Mouse (Mus musculus) hindbrain, embryonic 11.5 days (tissue): ENCODE data around the gene Baiap2l2. TPM values are rescaled to one million over a fixed set of nuclear protein-coding genes. Genes with fewer than 3 reads are reported as not detected.

Experiments
- ATAC-seq: fragments of 200-750 bp; cut with Nextera tagmentation; 2 replicates; pipeline ENCODE4 v1.8.0; 2017; ENCODE audit warnings: mild to moderate bottlenecking, moderate TSS enrichment, moderate library complexity; ENCODE audit not compliant: low FRiP score
- DNase-seq: peaks from one replicate; pipeline ENCODE4 v3.0.0-alpha.2; 2015; ENCODE audit warnings: low spot score
- H3K27ac ChIP-seq: fragments of 300-500 bp; sonication (generic); 2 replicates; pipeline ENCODE4 v1.5.1; 2014; ENCODE audit warnings: mild to moderate bottlenecking, low read depth, low read length
- H3K27me3 ChIP-seq: fragments of 300-500 bp; sonication (generic); 2 replicates; pipeline ENCODE4 v1.6.1; 2014; ENCODE audit warnings: mild to moderate bottlenecking, low read length, moderate library complexity, mixed read lengths; ENCODE audit not compliant: control insufficient read depth, insufficient read depth
- H3K36me3 ChIP-seq: fragments of 300-500 bp; sonication (generic); 2 replicates; pipeline ENCODE4 v1.6.1; 2014; ENCODE audit warnings: mild to moderate bottlenecking, low read length, moderate library complexity, mixed read lengths; ENCODE audit not compliant: control insufficient read depth, insufficient read depth
- H3K4me1 ChIP-seq: fragments of 300-500 bp; sonication (generic); replicated peaks from 2 replicates; pipeline ENCODE4 v1.6.1; 2014; ENCODE audit warnings: low read length, mixed read lengths; ENCODE audit not compliant: control insufficient read depth, insufficient read depth
- H3K4me2 ChIP-seq: fragments of 300-500 bp; sonication (generic); replicated peaks from 2 replicates; pipeline ENCODE4 v1.6.1; 2014; ENCODE audit warnings: mild to moderate bottlenecking, low read depth, low read length
- H3K4me3 ChIP-seq: fragments of 300-500 bp; sonication (generic); 2 replicates; pipeline ENCODE4 v1.5.1; 2014; ENCODE audit warnings: low read depth, low read length
- H3K9ac ChIP-seq: fragments of 300-500 bp; sonication (generic); 2 replicates; pipeline ENCODE4 v1.6.1; 2014; ENCODE audit warnings: low read depth, low read length
- H3K9me3 ChIP-seq: fragments of 300-500 bp; sonication (generic); 2 replicates; pipeline ENCODE4 v1.6.1; 2016; ENCODE audit warnings: low read length; ENCODE audit not compliant: control insufficient read depth
- WGBS: fragments of 180-500 bp; shearing (Covaris S2); extraction: QIAGEN DNeasy Blood & Tissue Kit; methylation state at CpG from one replicate; pipeline ENCODE4 v1.1.7; 2014; 5-methylcytosine and 5-hydroxymethylcytosine counted together
- polyA plus RNA-seq: library from polyadenylated mRNA; unstranded; fragments of >200 nt; fragmentation: Nextera tagmentation; extraction: Ambion mirVana; gene quantifications from 2 replicates; pipeline ENCODE4 v1.2.1, GENCODE M21; 2014

The Baiap2l2 gene
- polyA plus RNA-seq, 1 experiment from 2014 or later, result 1.4 TPM

DNA sequence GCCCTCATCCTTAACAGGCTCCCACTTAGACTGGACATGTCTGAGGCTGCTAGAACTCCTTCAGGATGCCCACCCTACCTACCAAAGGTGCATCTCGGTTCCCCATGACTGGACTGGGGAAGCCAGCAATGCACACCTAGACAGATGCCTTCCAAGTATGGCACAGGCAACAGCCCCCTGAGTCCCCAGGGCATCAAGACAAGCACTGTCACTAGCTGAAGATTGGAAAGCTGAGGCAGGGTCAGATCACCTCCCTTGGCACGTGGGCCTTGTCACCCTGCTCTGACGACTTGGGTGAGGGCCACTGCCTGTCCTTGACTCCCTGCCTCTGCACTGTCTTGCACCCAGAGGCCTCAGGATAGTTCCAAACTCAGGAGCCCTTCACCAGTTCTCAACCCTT lies 3.0 kb upstream of the Baiap2l2 start:
- ATAC-seq (no peak), DNase-seq (no peak)
- no peaks in the 10 kb centered on the region for H3K27me3 ChIP-seq
- no peaks in the 10 kb centered on the region for H3K4me1 ChIP-seq
- no peak overlapping the region for H3K4me3 ChIP-seq
- H3K36me3 ChIP-seq, result no peaks in the 10 kb centered on the region
- H3K27ac ChIP-seq, result no peak overlapping the region
- H3K4me2 ChIP-seq, result no peak overlapping the region
- H3K9me3 ChIP-seq, result no peaks in the 10 kb centered on the region
- H3K9ac ChIP-seq, result no peak overlapping the region
- 91% methylated on average over 3 of the region's 3 CpGs for WGBS

DNA sequence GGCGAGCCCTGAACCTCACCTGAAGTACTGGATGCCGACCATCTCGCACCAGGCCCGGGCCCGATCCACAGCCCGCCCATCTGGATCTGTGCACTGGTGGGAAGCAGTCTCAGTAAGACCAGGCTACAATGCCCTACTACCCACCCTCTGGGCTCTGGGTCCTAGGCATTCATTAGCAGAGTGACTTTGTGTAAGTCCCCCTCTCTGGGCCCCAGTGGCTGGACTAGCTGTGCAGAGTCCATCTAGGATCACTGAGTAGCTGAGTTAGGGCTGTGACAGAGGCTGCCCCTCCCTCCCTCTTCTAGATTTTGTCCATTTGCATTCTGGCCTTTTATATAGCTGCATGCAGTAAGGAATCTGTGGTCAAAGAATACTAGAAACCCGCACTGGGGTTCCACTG lies 1.8 kb upstream of the Baiap2l2 start:
- Histone ChIP-seq H3K27me3 (no peaks in the 10 kb centered on the region), H3K27ac (no peak overlapping the region), H3K9me3 (no peaks in the 10 kb centered on the region), H3K9ac (no peak overlapping the region), H3K36me3 (no peaks in the 10 kb centered on the region), H3K4me1 (no peaks in the 10 kb centered on the region), H3K4me3 (no peak overlapping the region), H3K4me2 (no peak overlapping the region)
- DNase-seq (no peak), ATAC-seq (no peak)
- 90% methylated on average over 7 of the region's 7 CpGs for WGBS

DNA sequence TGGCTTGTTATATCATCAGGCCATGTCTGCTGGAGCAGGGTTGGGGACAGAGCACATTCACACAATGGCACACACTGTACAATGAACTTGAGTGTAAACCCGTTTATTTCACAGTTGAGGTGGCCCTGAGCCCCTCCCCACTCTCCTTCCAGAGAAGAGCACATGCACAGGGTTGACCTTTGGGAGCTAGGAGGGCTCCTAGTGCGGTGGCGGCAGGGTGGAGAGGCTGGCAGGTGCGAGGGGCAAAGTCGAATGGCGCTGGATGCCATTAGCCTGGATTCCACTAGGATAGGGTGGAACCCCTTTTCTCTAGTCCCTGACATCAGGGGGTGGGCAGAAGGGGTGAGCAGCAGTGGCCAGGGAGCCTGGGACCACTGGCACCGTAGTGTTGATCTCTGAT lies 804 bp upstream of the Baiap2l2 start:
- Histone ChIP-seq H3K4me3 (no peak overlapping the region), H3K9me3 (no peaks in the 10 kb centered on the region), H3K4me2 (no peak overlapping the region), H3K27ac (no peak overlapping the region), H3K36me3 (no peaks in the 10 kb centered on the region), H3K9ac (no peak overlapping the region), H3K4me1 (no peaks in the 10 kb centered on the region), H3K27me3 (no peaks in the 10 kb centered on the region)
- WGBS, result 91% methylated on average over 7 of the region's 7 CpGs
- ATAC-seq, result no peak
- DNase-seq, result no peak

DNA sequence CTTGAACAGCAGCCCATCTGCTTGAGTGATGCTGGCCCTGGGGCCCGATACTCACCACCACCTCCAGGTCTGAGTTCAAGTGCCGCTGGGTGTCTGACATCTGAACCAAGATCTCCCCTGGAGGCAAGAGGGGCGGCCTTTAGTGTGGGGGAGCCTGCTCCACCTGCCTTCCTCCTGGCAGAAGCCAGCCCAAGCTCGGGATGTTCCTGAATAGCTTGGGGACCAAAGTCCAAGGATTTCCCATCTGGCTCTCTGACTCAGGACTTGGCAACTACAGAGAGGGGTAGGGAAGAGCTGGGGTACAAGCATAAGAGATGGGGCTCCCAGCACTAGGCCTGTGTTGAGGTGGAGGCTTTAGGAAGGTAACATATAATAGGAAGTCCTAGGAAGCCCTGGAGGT lies 2.0 kb downstream of the Baiap2l2 start:
- H3K9me3 ChIP-seq, result no peaks in the 10 kb centered on the region
- no peaks in the 10 kb centered on the region for H3K4me1 ChIP-seq
- no peaks in the 10 kb centered on the region for H3K27me3 ChIP-seq
- no peak for DNase-seq
- no peak overlapping the region for H3K27ac ChIP-seq
- H3K36me3 ChIP-seq, result no peaks in the 10 kb centered on the region
- H3K9ac ChIP-seq, result no peak overlapping the region
- H3K4me3 ChIP-seq, result no peak overlapping the region
- H3K4me2 ChIP-seq, result no peak overlapping the region
- no peak for ATAC-seq
- WGBS, result 84% methylated on average over 4 of the region's 4 CpGs

DNA sequence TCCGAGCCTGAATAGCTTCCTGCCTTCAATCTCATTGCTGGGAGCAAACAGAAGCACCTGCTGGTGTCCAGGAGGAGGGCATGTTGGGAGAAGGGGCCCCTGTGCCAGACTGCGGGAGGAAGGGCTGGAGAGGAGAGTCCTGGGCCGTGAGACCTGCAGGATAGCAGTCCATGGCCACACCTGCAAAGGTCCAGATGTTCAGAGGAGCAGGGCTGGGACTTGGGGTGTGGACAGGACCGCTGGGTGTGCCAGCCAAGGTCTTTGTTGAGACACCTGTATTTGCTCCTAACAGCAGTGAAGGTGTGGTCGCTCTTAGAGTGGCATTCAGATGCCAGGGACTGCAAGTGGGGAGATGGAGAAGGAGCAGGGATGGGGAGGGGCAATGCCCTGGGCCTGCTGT lies 2.9 kb downstream of the Baiap2l2 start:
- DNase-seq (no peak), ATAC-seq (no peak)
- Histone ChIP-seq H3K9me3 (no peaks in the 10 kb centered on the region), H3K27me3 (no peaks in the 10 kb centered on the region), H3K4me1 (no peaks in the 10 kb centered on the region), H3K4me3 (no peak overlapping the region), H3K4me2 (no peak overlapping the region), H3K27ac (no peak overlapping the region), H3K9ac (no peak overlapping the region), H3K36me3 (no peaks in the 10 kb centered on the region)
- 83% methylated on average over 5 of the region's 5 CpGs for WGBS

DNA sequence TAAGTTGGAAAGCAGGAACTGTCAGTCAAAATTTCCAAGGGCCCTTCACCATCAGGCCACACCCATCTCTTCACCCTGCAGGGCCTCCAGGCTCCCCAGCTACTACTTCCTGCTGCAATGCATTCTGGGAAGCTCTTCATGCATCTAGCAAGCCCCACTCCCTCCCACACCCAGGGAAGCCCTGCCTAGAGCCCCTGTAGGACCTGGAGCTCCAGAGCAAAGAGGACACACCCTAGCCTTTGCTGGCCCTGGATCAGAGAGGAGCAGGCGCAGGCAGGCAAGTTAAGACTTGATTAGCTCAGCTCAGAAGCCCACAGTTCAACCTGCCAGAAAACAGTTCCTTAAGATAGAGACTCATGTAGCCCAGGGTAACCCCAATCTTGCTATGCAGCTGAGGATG lies 3.9 kb downstream of the Baiap2l2 start:
- Histone ChIP-seq H3K36me3 (no peaks in the 10 kb centered on the region), H3K27ac (no peak overlapping the region), H3K4me3 (no peak overlapping the region), H3K4me1 (no peaks in the 10 kb centered on the region), H3K4me2 (no peak overlapping the region), H3K27me3 (no peaks in the 10 kb centered on the region), H3K9ac (no peak overlapping the region), H3K9me3 (no peaks in the 10 kb centered on the region)
- no peak for DNase-seq
- ATAC-seq, result no peak
- 95% methylated on average over 1 of the region's 1 CpGs for WGBS

DNA sequence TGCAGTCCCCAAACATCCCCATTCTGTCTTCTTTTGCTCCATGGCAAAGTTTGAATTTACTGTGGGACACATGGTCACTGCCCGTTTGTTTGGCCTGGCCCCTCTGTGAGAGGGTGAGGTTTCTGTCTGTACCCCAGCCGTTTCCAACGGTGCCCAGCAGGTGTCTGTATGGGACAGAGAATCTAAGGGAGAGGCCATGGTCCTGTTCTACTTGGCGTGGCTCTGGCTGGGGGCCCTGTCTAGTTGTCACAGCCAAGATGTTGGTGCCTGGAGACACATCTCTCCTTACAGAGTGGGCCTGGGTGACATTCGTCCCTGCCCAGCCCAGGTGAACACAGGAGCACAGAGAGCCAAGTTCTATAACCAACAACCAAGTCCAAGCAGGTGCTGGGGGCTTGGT lies 4.5 kb downstream of the Baiap2l2 start:
- Histone ChIP-seq H3K9me3 (no peaks in the 10 kb centered on the region), H3K4me2 (no peak overlapping the region), H3K4me3 (no peak overlapping the region), H3K4me1 (no peaks in the 10 kb centered on the region), H3K27ac (no peak overlapping the region), H3K9ac (no peak overlapping the region), H3K36me3 (no peaks in the 10 kb centered on the region), H3K27me3 (no peaks in the 10 kb centered on the region)
- DNase-seq, result no peak
- no peak for ATAC-seq
- WGBS, result 65% methylated on average over 5 of the region's 5 CpGs

DNA sequence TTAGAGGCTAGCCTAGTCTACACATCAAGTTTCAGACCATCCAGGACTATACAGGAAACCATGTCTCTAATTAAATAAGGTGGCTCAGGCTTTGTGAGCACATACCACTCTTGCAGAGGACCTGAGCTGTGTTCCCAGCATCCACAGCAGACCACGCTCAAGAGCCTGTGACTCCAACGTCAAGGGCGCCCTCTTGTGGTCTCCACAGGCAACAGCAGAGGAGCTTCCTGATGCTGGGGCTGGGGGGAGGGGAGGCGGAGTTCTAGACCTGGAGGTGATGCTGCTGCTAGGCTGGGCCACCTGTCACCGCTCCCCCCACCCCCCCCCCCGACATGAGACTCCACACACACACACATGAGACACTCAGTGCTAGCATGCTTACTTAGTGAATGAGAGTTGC lies 5.1 kb downstream of the Baiap2l2 start:
- no peaks in the 10 kb centered on the region for H3K9me3 ChIP-seq
- ATAC-seq (no peak), DNase-seq (peak; percentile 53)
- H3K4me3 ChIP-seq, result no peak overlapping the region
- H3K4me2 ChIP-seq, result no peak overlapping the region
- H3K9ac ChIP-seq, result no peak overlapping the region
- no peaks in the 10 kb centered on the region for H3K4me1 ChIP-seq
- no peaks in the 10 kb centered on the region for H3K36me3 ChIP-seq
- no peaks in the 10 kb centered on the region for H3K27me3 ChIP-seq
- 28% methylated on average over 6 of the region's 6 CpGs for WGBS
- H3K27ac ChIP-seq, result no peak overlapping the region

DNA sequence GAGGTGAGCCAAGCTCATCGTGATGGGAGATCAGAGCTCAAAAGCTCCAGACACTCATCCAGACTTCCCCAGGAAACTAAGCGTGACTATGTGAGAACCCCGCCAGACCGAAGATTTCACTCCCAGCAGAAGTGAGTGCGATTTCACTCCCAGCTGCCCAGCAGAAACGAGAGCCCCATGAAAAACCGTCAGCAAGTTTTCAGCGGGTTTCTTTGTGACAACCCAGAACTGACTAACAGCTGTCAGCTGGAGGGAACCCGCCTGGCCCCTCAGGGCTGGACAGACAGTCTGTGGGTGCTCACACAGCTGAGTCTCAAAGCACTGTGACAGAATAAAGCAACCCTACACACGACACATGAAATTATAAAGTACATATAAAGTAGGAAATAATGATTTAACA lies 7.6 kb downstream of the Baiap2l2 start:
- no peak for ATAC-seq
- DNase-seq, result no peak
- no peak overlapping the region for H3K4me2 ChIP-seq
- H3K4me3 ChIP-seq, result no peak overlapping the region
- H3K27me3 ChIP-seq, result no peaks in the 10 kb centered on the region
- H3K36me3 ChIP-seq, result no peaks in the 10 kb centered on the region
- H3K9ac ChIP-seq, result no peak overlapping the region
- H3K9me3 ChIP-seq, result no peaks in the 10 kb centered on the region
- no peaks in the 10 kb centered on the region for H3K4me1 ChIP-seq
- WGBS, result 65% methylated on average over 10 of the region's 10 CpGs
- H3K27ac ChIP-seq, result no peak overlapping the region
